Mouse (Mus musculus) limb, embryonic 14.5 days (tissue): ENCODE data around the gene Actl10. TPM values are rescaled to one million over a fixed set of nuclear protein-coding genes. Genes with fewer than 3 reads are reported as not detected.
A peak's percentile ranks its signal among the peaks of the same experiment; 100 is the strongest.

Experiments used
- ATAC-seq: fragments of 200-750 bp; cut with Nextera tagmentation; 2 replicates; pipeline ENCODE4 v1.8.0; 2017; ENCODE audit warnings: low read depth, moderate number of reproducible peaks, moderate TSS enrichment; ENCODE audit not compliant: low FRiP score
- DNase-seq: peaks from one replicate; pipeline ENCODE4 v3.0.0-alpha.2; 2015; ENCODE audit warnings: low spot score
- H3K27ac ChIP-seq: fragments of 300-500 bp; sonication (generic); replicated peaks from 2 replicates; pipeline ENCODE4 v1.5.1; 2014; ENCODE audit warnings: low read depth, mild to moderate bottlenecking, low read length, moderate library complexity, mixed read lengths
- H3K27me3 ChIP-seq: fragments of 300-500 bp; sonication (generic); 2 replicates; pipeline ENCODE4 v1.6.1; 2014; ENCODE audit warnings: low read length, mixed read lengths; ENCODE audit not compliant: control insufficient read depth, insufficient read depth
- H3K36me3 ChIP-seq: fragments of 300-500 bp; sonication (generic); 2 replicates; pipeline ENCODE4 v1.6.1; 2014; ENCODE audit warnings: mild to moderate bottlenecking, low read length, moderate library complexity, mixed read lengths; ENCODE audit not compliant: control insufficient read depth, insufficient read depth
- H3K4me1 ChIP-seq: fragments of 300-500 bp; sonication (generic); 2 replicates; pipeline ENCODE4 v1.6.1; 2014; ENCODE audit warnings: antibody characterized with exemption, low read length, mixed read lengths; ENCODE audit not compliant: control insufficient read depth, insufficient read depth
- H3K4me2 ChIP-seq: fragments of 300-500 bp; sonication (generic); replicated peaks from 2 replicates; pipeline ENCODE4 v1.6.1; 2014; ENCODE audit warnings: low read depth, mild to moderate bottlenecking, low read length, moderate library complexity; ENCODE audit not compliant: severe bottlenecking
- H3K4me3 ChIP-seq: fragments of 300-500 bp; sonication (generic); replicated peaks from 2 replicates; pipeline ENCODE4 v1.5.1; 2014; ENCODE audit warnings: low read length
- H3K9ac ChIP-seq: fragments of 300-500 bp; sonication (generic); 2 replicates; pipeline ENCODE4 v1.6.1; 2014; ENCODE audit warnings: mild to moderate bottlenecking, low read depth, low read length, moderate library complexity; ENCODE audit not compliant: severe bottlenecking
- H3K9me3 ChIP-seq: fragments of 300-500 bp; sonication (generic); 2 replicates; pipeline ENCODE4 v1.6.1; 2016; ENCODE audit warnings: low read length; ENCODE audit not compliant: control insufficient read depth
- POLR2A ChIP-seq: fragments of 200-500 bp; IDR thresholded peaks from 2 replicates; pipeline ENCODE4 v1.8.0; 2012; ENCODE audit warnings: inconsistent platforms, mild to moderate bottlenecking, moderate library complexity, borderline replicate concordance; ENCODE audit not compliant: insufficient read depth, insufficient read length; ENCODE audit errors: extremely low read depth
- WGBS: fragments of 180-500 bp; shearing (Covaris S2); extraction: QIAGEN DNeasy Blood & Tissue Kit; methylation state at CpG from one replicate; pipeline ENCODE4 v1.1.7; 2014; 5-methylcytosine and 5-hydroxymethylcytosine counted together
- polyA plus RNA-seq, 2 experiments: library from polyadenylated mRNA; depleted of rRNA in 1 of 2; stranded (reverse) in 1 of 2; unstranded in 1 of 2; fragments of >200 nt; fragmentation: Nextera tagmentation in 1 of 2; extraction: Ambion mirVana in 1 of 2; gene quantifications; 2 replicates each; pipeline versions ENCODE4 v1.2.1 to v1.2.3; 2012 to 2014

Actl10 gene
- polyA plus RNA-seq, 2 experiments = 0.09 to 0.21 TPM

GRCm38 (mm10) chr2:154571976-154572375 is 20.4 kb downstream of the Actl10 start:
- Histone ChIP-seq H3K9me3 (no peaks in the 10 kb centered on the region), H3K4me3 (no peak overlapping the region), H3K27ac (peak overlapping the region; percentile 67), H3K27me3 (no peaks in the 10 kb centered on the region), H3K9ac (no peak overlapping the region), H3K4me2 (no peak overlapping the region), H3K4me1 (peaks cover 23% of the 10 kb centered on the region), H3K36me3 (no peaks in the 10 kb centered on the region)
- ATAC-seq (no peak), DNase-seq (peak; percentile 28)
- 60% methylated on average over 8 of the region's 8 CpGs for WGBS
- no peak for TF ChIP-seq POLR2A

- ATAC-seq (no peak), DNase-seq (no peak)
- Histone ChIP-seq H3K4me1 (peaks cover 16% of the 10 kb centered on the region), H3K9me3 (no peaks in the 10 kb centered on the region), H3K27me3 (no peaks in the 10 kb centered on the region), H3K27ac (no peak overlapping the region), H3K36me3 (no peaks in the 10 kb centered on the region), H3K4me2 (no peak overlapping the region), H3K4me3 (no peak overlapping the region), H3K9ac (no peak overlapping the region)
- no peak for TF ChIP-seq POLR2A
- 81% methylated on average over 3 of the region's 3 CpGs for WGBS
Observed at GRCm38 (mm10) chr2:154572996-154573395, 21.4 kb downstream of the Actl10 start.

- Histone ChIP-seq H3K4me3 (no peak overlapping the region), H3K36me3 (no peaks in the 10 kb centered on the region), H3K9ac (no peak overlapping the region), H3K9me3 (no peaks in the 10 kb centered on the region), H3K27ac (no peak overlapping the region), H3K4me2 (no peak overlapping the region), H3K4me1 (peaks cover 6% of the 10 kb centered on the region; the same call in 1 of the 2 replicates), H3K27me3 (no peaks in the 10 kb centered on the region)
- no peak for TF ChIP-seq POLR2A
- 73% methylated on average over 7 of the region's 7 CpGs for WGBS
- ATAC-seq (no peak), DNase-seq (no peak)
Observed at GRCm38 (mm10) chr2:154574271-154574670, 22.7 kb downstream of the Actl10 start.

DNA sequence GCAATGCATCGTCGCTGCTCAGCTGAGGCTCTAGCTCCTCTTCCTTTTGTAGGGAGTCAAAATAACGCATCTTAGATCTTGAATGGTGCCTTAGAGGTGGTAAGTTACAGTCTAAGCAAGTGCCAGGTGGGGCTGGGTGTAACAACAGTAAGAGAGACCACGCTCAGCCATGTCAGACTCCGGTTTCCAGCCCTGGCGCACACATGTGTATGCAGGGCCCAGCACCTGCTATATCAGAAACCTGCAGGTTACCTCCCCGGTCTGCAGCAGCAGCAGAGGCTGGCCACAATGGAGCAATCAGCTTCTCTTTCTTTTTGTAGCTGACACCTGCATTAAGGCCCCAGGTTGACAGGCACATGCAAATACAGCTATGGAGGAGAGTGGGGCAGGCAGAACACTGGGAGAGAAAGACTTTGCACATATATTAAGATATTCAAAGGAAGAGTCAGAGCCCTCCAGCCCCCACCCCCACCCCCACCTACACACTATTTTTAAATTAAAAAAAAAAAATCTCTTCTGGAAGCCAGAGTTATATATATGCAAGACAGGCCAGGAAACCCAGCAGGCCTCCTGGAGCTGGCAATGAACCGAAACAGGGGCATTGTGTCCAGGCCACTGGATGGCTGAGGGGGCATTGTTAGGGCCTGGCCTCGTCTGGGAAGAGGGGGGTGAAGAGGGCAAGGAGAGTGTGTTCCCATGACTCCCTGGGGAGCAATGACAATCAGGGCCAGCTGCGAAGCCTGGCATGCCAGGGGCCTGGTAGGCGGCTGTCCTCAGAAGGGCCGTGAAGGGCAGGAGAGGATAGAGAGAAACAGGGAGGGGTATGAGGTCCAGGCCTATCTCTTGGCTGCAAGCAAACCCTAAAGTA is 25.5 kb downstream of the Actl10 start:
- Histone ChIP-seq H3K36me3 (no peaks in the 10 kb centered on the region), H3K4me3 (no peak overlapping the region), H3K9me3 (no peaks in the 10 kb centered on the region), H3K4me2 (no peak overlapping the region), H3K4me1 (no peaks in the 10 kb centered on the region), H3K27me3 (no peaks in the 10 kb centered on the region), H3K9ac (no peak overlapping the region), H3K27ac (no peak overlapping the region)
- 56% methylated on average over 12 of the region's 12 CpGs for WGBS
- DNase-seq (no peak), ATAC-seq (no peak)
- no peak for TF ChIP-seq POLR2A

DNA sequence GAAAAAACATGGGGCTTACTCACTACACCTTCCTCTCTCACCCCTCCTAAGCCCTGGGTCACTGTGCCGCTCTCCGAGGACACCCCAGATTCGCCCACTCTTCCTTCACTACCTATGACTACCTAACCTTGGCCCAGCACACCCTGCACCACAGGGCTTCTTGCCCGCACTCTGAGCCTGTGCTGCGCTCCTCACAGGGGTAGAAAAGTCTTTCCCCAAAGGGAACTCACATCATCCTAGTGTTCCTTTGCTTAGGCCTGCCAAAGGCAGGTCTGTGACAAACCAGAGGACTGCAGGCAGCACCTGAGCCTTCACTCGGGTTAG is 26.1 kb downstream of the Actl10 start:
- Histone ChIP-seq H3K27ac (no peak overlapping the region), H3K9me3 (no peaks in the 10 kb centered on the region), H3K4me1 (no peaks in the 10 kb centered on the region), H3K36me3 (no peaks in the 10 kb centered on the region), H3K4me2 (no peak overlapping the region), H3K4me3 (no peak overlapping the region), H3K27me3 (no peaks in the 10 kb centered on the region), H3K9ac (no peak overlapping the region)
- 82% methylated on average over 6 of the region's 6 CpGs for WGBS
- ATAC-seq (no peak), DNase-seq (no peak)
- no peak for TF ChIP-seq POLR2A
